Mouse (Mus musculus) lung, postnatal 0 days (tissue): Measurements from ENCODE around the gene Myog.

Source experiments
- CTCF ChIP-seq: IDR thresholded peaks from 2 replicates; pipeline ENCODE4 v1.5.1; 2016; ENCODE audit warnings: antibody characterized with exemption, mild to moderate bottlenecking
- EP300 ChIP-seq: IDR thresholded peaks from 2 replicates; pipeline ENCODE4 v1.6.1; 2016; ENCODE audit warnings: antibody characterized with exemption, mild to moderate bottlenecking, control low read depth

GRCm38 (mm10) chr1:134241298-134241697 lies 48.5 kb upstream of the Myog start:
- TF ChIP-seq CTCF (no peak), EP300 (no peak)
